Mouse (Mus musculus) heart, adult 2 months (tissue): ENCODE data around the gene Dnajc3. TPM values are rescaled to one million over a fixed set of nuclear protein-coding genes. Genes with fewer than 3 reads are reported as not detected.
A peak's percentile ranks its signal among the peaks of the same experiment; 100 is the strongest.

ENCODE experiments used
- DNase-seq, 2 experiments: peaks; one replicate each; pipeline ENCODE4 v3.0.0; 2021
- H3K27ac ChIP-seq: fragments of 200-600 bp; 2 replicates; pipeline ENCODE4 v1.8.1; 2022
- H3K27me3 ChIP-seq: fragments of 200-500 bp; 2 replicates; pipeline ENCODE4 v1.6.1; 2012; ENCODE audit warnings: mild to moderate bottlenecking, low read length, inconsistent platforms, mixed read lengths; ENCODE audit not compliant: control insufficient read depth, insufficient read depth
- H3K36me3 ChIP-seq: fragments of 200-500 bp; 2 replicates; pipeline ENCODE4 v1.6.1; 2012; ENCODE audit warnings: low read length, inconsistent platforms; ENCODE audit not compliant: control insufficient read depth, insufficient read depth
- H3K4me1 ChIP-seq: fragments of 200-500 bp; 2 replicates; pipeline ENCODE4 v1.6.1; 2011; ENCODE audit warnings: low read length; ENCODE audit not compliant: control insufficient read depth, insufficient read depth
- H3K4me3 ChIP-seq: fragments of 200-600 bp; 2 replicates; pipeline ENCODE4 v1.8.1; 2022
- H3K79me2 ChIP-seq: fragments of 200-500 bp; replicated peaks from 2 replicates; pipeline ENCODE4 v1.6.1; 2012; ENCODE audit warnings: mild to moderate bottlenecking, inconsistent platforms, low read length, moderate library complexity, mixed read lengths; ENCODE audit not compliant: control insufficient read depth, insufficient read depth
- H3K9ac ChIP-seq: fragments of 200-500 bp; 2 replicates; pipeline ENCODE4 v1.6.1; 2012; ENCODE audit warnings: low read depth, mild to moderate bottlenecking, control low read depth, inconsistent platforms, low read length, mixed read lengths
- CTCF ChIP-seq: fragments of 200-600 bp; IDR thresholded peaks from 2 replicates; pipeline ENCODE4 v1.8.1; 2022; ENCODE audit warnings: antibody characterized with exemption, mild to moderate bottlenecking, moderate library complexity
- EP300 ChIP-seq: fragments of 200-500 bp; IDR thresholded peaks from 2 replicates; pipeline ENCODE4 v1.6.1; 2011; ENCODE audit warnings: low read depth, low read length, control low read depth; ENCODE audit not compliant: insufficient read depth
- POLR2A ChIP-seq: fragments of 200-500 bp; IDR thresholded peaks from 2 replicates; pipeline ENCODE4 v1.6.1; 2011; ENCODE audit warnings: mild to moderate bottlenecking, low read depth, low read length, control low read depth; ENCODE audit not compliant: insufficient read depth
- WGBS: fragments of 180-500 bp; shearing (Covaris S2); methylation state at CpG from one replicate; pipeline ENCODE4 v1.1.7; 2018; 5-methylcytosine and 5-hydroxymethylcytosine counted together
- intact Hi-C: fragments of 180-260 bp; cut with DNase I; formaldehyde crosslinking; loops from one replicate; pipeline ENCODE4 v1.15.1; 2025
- polyA plus RNA-seq: library from polyadenylated mRNA; depleted of rRNA; stranded (reverse); fragments of >200 nt; gene quantifications from 2 replicates; pipeline ENCODE4 v1.2.3, GENCODE M21; 2012
- total RNA-seq, 2 experiments: library from RNA; stranded (reverse); gene quantifications; 2 replicates each; pipeline ENCODE4 v1.2.3; 2021

Dnajc3 gene
- total and polyA plus RNA-seq, 3 experiments, result 8.5 to 33.4 (median 32.5) TPM

GRCm38 (mm10) chr14:118983396-118983795 is 45.6 kb downstream of the Dnajc3 start:
- Histone ChIP-seq H3K79me2 (no peaks in the 10 kb centered on the region), H3K9ac (no peak overlapping the region), H3K27me3 (no peaks in the 10 kb centered on the region), H3K27ac (no peak overlapping the region), H3K4me3 (no peak overlapping the region), H3K4me1 (no peaks in the 10 kb centered on the region), H3K36me3 (peaks cover 3% of the 10 kb centered on the region)
- intact Hi-C loops, result no loop called here
- no peak for TF ChIP-seq CTCF
- TF ChIP-seq EP300, result no peak
- TF ChIP-seq POLR2A, result no peak
- no peak for DNase-seq

GRCm38 (mm10) chr14:118984161-118984560 is 46.4 kb downstream of the Dnajc3 start:
- peaks cover 3% of the 10 kb centered on the region for H3K36me3 ChIP-seq
- DNase-seq, result no peak
- H3K79me2 ChIP-seq, result no peaks in the 10 kb centered on the region
- intact Hi-C loops, result no loop called here
- H3K9ac ChIP-seq, result no peak overlapping the region
- WGBS, result 82% methylated on average over 4 of the region's 4 CpGs
- no peaks in the 10 kb centered on the region for H3K27me3 ChIP-seq
- H3K4me3 ChIP-seq, result no peak overlapping the region
- TF ChIP-seq EP300, result no peak
- TF ChIP-seq POLR2A, result no peak
- TF ChIP-seq CTCF, result no peak
- H3K4me1 ChIP-seq, result no peaks in the 10 kb centered on the region
- H3K27ac ChIP-seq, result no peak overlapping the region

- no peak overlapping the region for H3K4me3 ChIP-seq
- H3K36me3 ChIP-seq, result no peaks in the 10 kb centered on the region; the same call in 1 of the 2 replicates
- peak; percentile 95 for TF ChIP-seq CTCF
- no peak for TF ChIP-seq EP300
- H3K4me1 ChIP-seq, result no peaks in the 10 kb centered on the region
- H3K27ac ChIP-seq, result no peak overlapping the region
- no peak overlapping the region for H3K9ac ChIP-seq
- H3K79me2 ChIP-seq, result no peaks in the 10 kb centered on the region
- peak; percentile 51 to 77 for DNase-seq
- no peaks in the 10 kb centered on the region for H3K27me3 ChIP-seq
- WGBS, result 43% methylated on average over 16 of the region's 16 CpGs
- intact Hi-C loops, result loop anchor here (5.0 kb wide), 1 partner anchor 75 kb away; no protein-coding TSS in a partner anchor
Measured at GRCm38 (mm10) chr14:118986653-118987522, 49.1 kb downstream of the Dnajc3 start.

- H3K36me3 ChIP-seq, result no peaks in the 10 kb centered on the region; the same call in 1 of the 2 replicates
- H3K27me3 ChIP-seq, result no peaks in the 10 kb centered on the region
- H3K9ac ChIP-seq, result no peak overlapping the region
- no peak for DNase-seq
- H3K27ac ChIP-seq, result no peak overlapping the region
- no peaks in the 10 kb centered on the region for H3K79me2 ChIP-seq
- TF ChIP-seq POLR2A, result no peak
- TF ChIP-seq EP300, result no peak
- TF ChIP-seq CTCF, result no peak
- no peaks in the 10 kb centered on the region for H3K4me1 ChIP-seq
- no peak overlapping the region for H3K4me3 ChIP-seq
- 54% methylated on average over 13 of the region's 13 CpGs for WGBS
- intact Hi-C loops, result loop anchor here (1.0 to 5.0 kb wide), 2 partner anchors 39 to 76 kb away; no protein-coding TSS in a partner anchor
Measured at GRCm38 (mm10) chr14:118987523-118988496, 50.0 kb downstream of the Dnajc3 start.

GRCm38 (mm10) chr14:118995226-118995925 is 57.6 kb downstream of the Dnajc3 start:
- no peak for DNase-seq
- Histone ChIP-seq H3K4me3 (no peak overlapping the region), H3K36me3 (no peaks in the 10 kb centered on the region), H3K27ac (no peak overlapping the region), H3K9ac (no peak overlapping the region), H3K4me1 (no peaks in the 10 kb centered on the region), H3K79me2 (no peaks in the 10 kb centered on the region), H3K27me3 (no peaks in the 10 kb centered on the region)
- no peak for TF ChIP-seq CTCF
- intact Hi-C loops, result no loop called here
- WGBS, result 72% methylated on average over 9 of the region's 9 CpGs
